ENCODE assay signal across 12 mouse cellular contexts in the genomic region with DNA sequence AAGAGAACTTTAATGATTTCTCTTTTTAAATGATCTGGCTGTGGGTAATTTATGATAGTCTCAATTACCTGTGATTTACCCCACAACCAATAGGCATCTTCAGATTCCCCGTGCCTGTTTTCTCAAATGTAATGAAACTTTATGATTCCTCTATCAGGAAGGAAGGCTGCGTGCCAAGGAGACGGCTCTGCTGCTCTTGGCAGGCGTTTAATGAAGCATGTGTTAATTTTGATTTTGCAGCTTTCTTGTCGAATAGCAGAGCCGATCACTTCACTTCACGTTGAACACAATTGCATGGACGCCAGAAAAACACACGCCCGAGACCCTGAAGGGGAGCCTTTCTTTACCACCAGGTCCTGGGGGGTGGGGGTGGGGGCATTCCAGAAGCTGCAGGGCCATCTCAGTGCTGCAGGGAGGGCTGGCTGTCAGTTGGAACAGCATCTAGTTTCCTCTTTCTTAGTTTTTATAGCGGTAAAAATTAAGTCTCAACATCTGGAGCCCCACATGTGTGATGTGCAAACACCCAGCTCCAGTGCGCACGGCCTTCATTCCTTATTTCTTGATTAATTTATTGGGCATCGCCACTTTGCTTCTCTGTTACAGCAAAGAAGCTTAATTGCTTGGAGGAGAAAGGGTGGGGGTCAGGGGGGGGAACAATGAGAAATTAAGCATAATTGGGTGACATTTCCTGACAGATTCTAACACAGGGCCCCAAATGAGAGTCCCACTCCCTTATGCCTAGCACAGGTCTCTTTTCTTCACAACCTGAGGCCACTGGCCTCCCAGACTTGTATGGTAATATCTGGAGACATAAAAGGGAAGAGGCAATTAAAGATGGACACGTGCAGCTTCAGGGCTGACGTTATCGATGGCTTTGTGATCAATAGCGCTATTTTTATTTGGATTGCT.
A peak's percentile ranks its signal among the peaks of the same experiment; 100 is the strongest.
DNase-seq lines count a peak whose midpoint lies in the region; ATAC-seq and TF ChIP-seq lines count a peak whose summit lies in the region.
"Had no signal": no experiment of that assay in that cellular context is flagged by ENCODE, and none has a peak within 500 bp of the region (broad histone marks: within the 10 kb centered on the region; RNA-seq: fewer than 3 reads in every experiment).

No protein-coding gene starts in this region.

- H3K27ac ChIP-seq in embryonic facial prominence, embryonic 10.5 days (replicated peaks), result no peak overlapping the region
- H3K27ac ChIP-seq in midbrain, embryonic 12.5 days (replicated peaks), result peak overlapping the region; percentile 70
- no peak overlapping the region for H3K27ac ChIP-seq in intestine, embryonic 15.5 days
- no peak overlapping the region for H3K27ac ChIP-seq in stomach, postnatal 0 days (replicated peaks)

- H3K4me2 ChIP-seq in midbrain, embryonic 12.5 days (replicated peaks), result no peak overlapping the region
- H3K4me2 ChIP-seq in intestine, embryonic 15.5 days (replicated peaks), result no peak overlapping the region
- H3K4me2 ChIP-seq in stomach, postnatal 0 days (replicated peaks; ENCODE audit: low read depth), result no peak overlapping the region

- peak; percentile 3 to 30 for DNase-seq in layer of hippocampus, adult 18-20 months (ENCODE audit: low spot score in 2 of 2)
- no peak for DNase-seq in layer of hippocampus, postnatal 36 days
- DNase-seq in embryonic facial prominence, embryonic 10.5 days (ENCODE audit: low spot score), result peak; percentile 10
- peak; percentile 33 for DNase-seq in forelimb bud, embryonic 11.5 days (ENCODE audit: low read depth, low spot score)
- DNase-seq in stomach, postnatal 0 days (ENCODE audit: low spot score), result no peak
- no peak for DNase-seq in adipocyte (ENCODE audit: low spot score)
- DNase-seq: adrenal gland, postnatal 36 days; gastrocnemius, postnatal 14 days; lung, postnatal 14 days; thymus, postnatal 36 days had no signal

- TF ChIP-seq CTCF in stomach, postnatal 0 days (IDR thresholded peaks at IDR 0.05; ENCODE audit: low read depth), result no peak

- no peak overlapping the region for H3K4me3 ChIP-seq in embryonic facial prominence, embryonic 10.5 days
- H3K4me3 ChIP-seq in midbrain, embryonic 12.5 days, result no peak overlapping the region
- no peak overlapping the region for H3K4me3 ChIP-seq in intestine, embryonic 15.5 days (replicated peaks)
- H3K4me3 ChIP-seq in stomach, postnatal 0 days (ENCODE audit: low read depth, low read length), result no peak overlapping the region

- H3K36me3 ChIP-seq in embryonic facial prominence, embryonic 10.5 days (replicated peaks), result no peaks in the 10 kb centered on the region
- H3K36me3 ChIP-seq in midbrain, embryonic 12.5 days, result no peaks in the 10 kb centered on the region
- H3K36me3 ChIP-seq in intestine, embryonic 15.5 days, result no peaks in the 10 kb centered on the region
- H3K36me3 ChIP-seq in stomach, postnatal 0 days (ENCODE audit: control insufficient read depth, insufficient read depth, low read length), result no peaks in the 10 kb centered on the region

- no peak overlapping the region for H3K9ac ChIP-seq in midbrain, embryonic 12.5 days (replicated peaks)
- H3K9ac ChIP-seq in intestine, embryonic 15.5 days, result no peak overlapping the region
- no peak overlapping the region for H3K9ac ChIP-seq in stomach, postnatal 0 days (ENCODE audit: low read length)

- ATAC-seq in midbrain, embryonic 12.5 days (ENCODE audit: low FRiP score, low read depth), result peak; percentile 48; the same call in 1 of the 2 replicates
- ATAC-seq in intestine, embryonic 15.5 days, result no peak
- no peak for ATAC-seq in stomach, postnatal 0 days (ENCODE audit: low FRiP score, low TSS enrichment)

- no peaks in the 10 kb centered on the region for H3K27me3 ChIP-seq in embryonic facial prominence, embryonic 10.5 days (replicated peaks; ENCODE audit: low read depth, poor library complexity, severe bottlenecking)
- no peaks in the 10 kb centered on the region for H3K27me3 ChIP-seq in midbrain, embryonic 12.5 days
- H3K27me3 ChIP-seq in intestine, embryonic 15.5 days (replicated peaks), result no peaks in the 10 kb centered on the region
- H3K27me3 ChIP-seq in stomach, postnatal 0 days (ENCODE audit: control insufficient read depth, insufficient read depth, low read length), result no peaks in the 10 kb centered on the region

- peaks cover 12% of the 10 kb centered on the region for H3K4me1 ChIP-seq in embryonic facial prominence, embryonic 10.5 days
- peaks cover 14% of the 10 kb centered on the region for H3K4me1 ChIP-seq in midbrain, embryonic 12.5 days
- H3K4me1 ChIP-seq in intestine, embryonic 15.5 days (replicated peaks), result no peaks in the 10 kb centered on the region
- no peaks in the 10 kb centered on the region for H3K4me1 ChIP-seq in stomach, postnatal 0 days (replicated peaks; ENCODE audit: control insufficient read depth, insufficient read depth)

- 77% methylated on average over 18 of the region's 18 CpGs for WGBS in embryonic facial prominence, embryonic 10.5 days
- 68% methylated on average over 18 of the region's 18 CpGs for WGBS in midbrain, embryonic 12.5 days
- WGBS in intestine, embryonic 15.5 days, result 57% methylated on average over 18 of the region's 18 CpGs
- WGBS in stomach, postnatal 0 days, result 61% methylated on average over 18 of the region's 18 CpGs

- TF ChIP-seq EP300 in stomach, postnatal 0 days (optimal IDR thresholded peaks at IDR 0.05), result no peak

- peaks cover 18% of the 10 kb centered on the region; the same call in 1 of the 2 replicates for H3K9me3 ChIP-seq in embryonic facial prominence, embryonic 10.5 days
- H3K9me3 ChIP-seq in midbrain, embryonic 12.5 days, result 0 out of 2 replicates have a peak, but pooled peaks cover 3% of the 10 kb centered on the region
- no peaks in the 10 kb centered on the region for H3K9me3 ChIP-seq in intestine, embryonic 15.5 days
- no peaks in the 10 kb centered on the region for H3K9me3 ChIP-seq in stomach, postnatal 0 days (ENCODE audit: control insufficient read depth, low read length)

Comparison
In these comparisons a context has a peak if more than half of its experiments do, and no peak if none do; other contexts are left out.
1. DNase-seq: peak in layer of hippocampus, adult 18-20 months (2 of 2), embryonic facial prominence, embryonic 10.5 days (single experiment) and forelimb bud, embryonic 11.5 days (single experiment); none in layer of hippocampus, postnatal 36 days (0 of 2), stomach, postnatal 0 days (single experiment) and adipocyte (single experiment).